Mouse (Mus musculus) testis, adult 2 months (tissue): ENCODE data around the gene Zcwpw1.

Source experiments
- CTCF ChIP-seq: fragments of 200-500 bp; IDR thresholded peaks from 2 replicates; pipeline ENCODE4 v1.5.1; 2012; ENCODE audit warnings: low read depth, mild to moderate bottlenecking, inconsistent platforms, low read length, moderate library complexity; ENCODE audit not compliant: control insufficient read depth, insufficient read depth, insufficient replicate concordance
- POLR2A ChIP-seq: fragments of 200-500 bp; IDR thresholded peaks from 2 replicates; pipeline ENCODE4 v1.6.1; 2012; ENCODE audit warnings: low read depth, mild to moderate bottlenecking, inconsistent platforms, low read length, moderate library complexity; ENCODE audit not compliant: control insufficient read depth

GRCm38 (mm10) chr5:137744197-137744596 is 43.4 kb upstream of the Zcwpw1 start:
- TF ChIP-seq POLR2A (no peak), CTCF (no peak)
